Mouse (Mus musculus): ENCODE measurements around the gene Csnk2b. TPM values are rescaled to one million over a fixed set of nuclear protein-coding genes. Genes with fewer than 3 reads are reported as not detected.

Gene Csnk2b
- total RNA-seq, 2 experiments from 2014 or later: 375 to 443 TPM

Other genes with a start within 250 kb of the Csnk2b start
Only the 30 nearest of the 42 such genes appear.
- 187 and 253 TPM in 2 replicates for gene Lsm2, start 140.2 kb downstream of the Csnk2b start, total RNA-seq (2015)
- 71.7 and 78.0 TPM in 2 replicates for gene Lsm2, start 140.2 kb downstream of the Csnk2b start, total RNA-seq (2017)
- 60.5 and 77.5 TPM in 2 replicates for gene Vars, start 121.1 kb downstream of the Csnk2b start, total RNA-seq (2015)
- 239 and 292 TPM in 2 replicates for gene Vars, start 121.1 kb downstream of the Csnk2b start, total RNA-seq (2017)
- not detected in 2 replicates for gene Vwa7, start 105.5 kb downstream of the Csnk2b start, total RNA-seq (2015)
- 0.17 TPM in 1 of 2 replicates, not detected in the other for gene Vwa7, start 105.5 kb downstream of the Csnk2b start, total RNA-seq (2017)
- gene Sapcd1, start 94.0 kb downstream of the Csnk2b start, total RNA-seq (2015): 0.93 and 1.9 TPM in 2 replicates
- gene Sapcd1, start 94.0 kb downstream of the Csnk2b start, total RNA-seq (2017): 1.5 TPM in 1 of 2 replicates, not detected in the other
- 4.2 and 5.7 TPM in 2 replicates for gene Msh5, start 75.3 kb downstream of the Csnk2b start, total RNA-seq (2015)
- 2.4 and 3.5 TPM in 2 replicates for gene Msh5, start 75.3 kb downstream of the Csnk2b start, total RNA-seq (2017)
- 209 and 248 TPM in 2 replicates for gene Clic1, start 72.1 kb downstream of the Csnk2b start, total RNA-seq (2015)
- gene Clic1, start 72.1 kb downstream of the Csnk2b start, total RNA-seq (2017): 225 and 254 TPM in 2 replicates
- 1.8 and 2.6 TPM in 2 replicates for gene Ddah2, start 63.0 kb downstream of the Csnk2b start, total RNA-seq (2015)
- gene Ddah2, start 63.0 kb downstream of the Csnk2b start, total RNA-seq (2017): 1.9 and 3.5 TPM in 2 replicates
- not detected in 2 replicates for gene Ly6g6c, start 56.7 kb downstream of the Csnk2b start, total RNA-seq (2015)
- gene Ly6g6c, start 56.7 kb downstream of the Csnk2b start, total RNA-seq (2017): not detected in 2 replicates
- not detected in 2 replicates for gene Mpig6b, start 55.9 kb downstream of the Csnk2b start, total RNA-seq (2015)
- not detected in 2 replicates for gene Mpig6b, start 55.9 kb downstream of the Csnk2b start, total RNA-seq (2017)
- not detected in 2 replicates for gene Ly6g6e, start 45.2 kb downstream of the Csnk2b start, total RNA-seq (2015)
- not detected in 2 replicates for gene Ly6g6e, start 45.2 kb downstream of the Csnk2b start, total RNA-seq (2017)
- gene Ly6g6d, start 44.0 kb downstream of the Csnk2b start, total RNA-seq (2015): not detected in 2 replicates
- not detected in 2 replicates for gene Ly6g6d, start 44.0 kb downstream of the Csnk2b start, total RNA-seq (2017)
- not detected in 2 replicates for gene Ly6g6f, start 36.4 kb downstream of the Csnk2b start, total RNA-seq (2015)
- gene Ly6g6f, start 36.4 kb downstream of the Csnk2b start, total RNA-seq (2017): not detected in 2 replicates
- 17.5 and 21.1 TPM in 2 replicates for gene Abhd16a, start 32.8 kb downstream of the Csnk2b start, total RNA-seq (2015)
- 22.7 and 26.0 TPM in 2 replicates for gene Abhd16a, start 32.8 kb downstream of the Csnk2b start, total RNA-seq (2017)
- gene Ly6g5c, start 13.8 kb downstream of the Csnk2b start, total RNA-seq (2015): not detected in 2 replicates
- not detected in 2 replicates for gene Ly6g5c, start 13.8 kb downstream of the Csnk2b start, total RNA-seq (2017)
- 0.84 and 1.4 TPM in 2 replicates for gene Ly6g5b, start 6.6 kb downstream of the Csnk2b start, total RNA-seq (2015)
- 0.27 and 0.92 TPM in 2 replicates for gene Ly6g5b, start 6.6 kb downstream of the Csnk2b start, total RNA-seq (2017)
- gene Gpank1, start 598 bp downstream of the Csnk2b start, total RNA-seq (2015): 20.3 and 20.7 TPM in 2 replicates
- 33.9 and 36.8 TPM in 2 replicates for gene Gpank1, start 598 bp downstream of the Csnk2b start, total RNA-seq (2017)
- 1.5 and 3.6 TPM in 2 replicates for gene D17H6S53E, start 4.3 kb upstream of the Csnk2b start, total RNA-seq (2015)
- gene D17H6S53E, start 4.3 kb upstream of the Csnk2b start, total RNA-seq (2017): 7.7 and 7.9 TPM in 2 replicates
- gene Apom, start 10.0 kb upstream of the Csnk2b start, total RNA-seq (2015): not detected in 2 replicates
- not detected in 2 replicates for gene Apom, start 10.0 kb upstream of the Csnk2b start, total RNA-seq (2017)
- 73.9 and 78.5 TPM in 2 replicates for gene Bag6, start 13.1 kb upstream of the Csnk2b start, total RNA-seq (2015)
- gene Bag6, start 13.1 kb upstream of the Csnk2b start, total RNA-seq (2017): 77.3 and 88.5 TPM in 2 replicates
- gene Prrc2a, start 42.8 kb upstream of the Csnk2b start, total RNA-seq (2015): 228 and 262 TPM in 2 replicates
- 59.6 and 63.9 TPM in 2 replicates for gene Prrc2a, start 42.8 kb upstream of the Csnk2b start, total RNA-seq (2017)
- gene Aif1, start 54.0 kb upstream of the Csnk2b start, total RNA-seq (2015): 5.8 and 12.4 TPM in 2 replicates
- gene Aif1, start 54.0 kb upstream of the Csnk2b start, total RNA-seq (2017): 8.9 and 11.5 TPM in 2 replicates
- 65.2 and 70.1 TPM in 2 replicates for gene Lst1, start 66.4 kb upstream of the Csnk2b start, total RNA-seq (2015)
- 47.2 and 99.6 TPM in 2 replicates for gene Lst1, start 66.4 kb upstream of the Csnk2b start, total RNA-seq (2017)
- gene Ltb, start 72.4 kb upstream of the Csnk2b start, total RNA-seq (2015): 0.22 and 0.81 TPM in 2 replicates
- gene Ltb, start 72.4 kb upstream of the Csnk2b start, total RNA-seq (2017): 0.47 and 4.4 TPM in 2 replicates
- 18.6 and 33.2 TPM in 2 replicates for gene Tnf, start 80.0 kb upstream of the Csnk2b start, total RNA-seq (2015)
- 11.1 and 16.4 TPM in 2 replicates for gene Tnf, start 80.0 kb upstream of the Csnk2b start, total RNA-seq (2017)
- not detected in 2 replicates for gene Lta, start 83.3 kb upstream of the Csnk2b start, total RNA-seq (2015)
- gene Lta, start 83.3 kb upstream of the Csnk2b start, total RNA-seq (2017): not detected in 2 replicates
- not detected in 2 replicates for gene Gm16181, start 98.8 kb upstream of the Csnk2b start, total RNA-seq (2015)
- not detected in 2 replicates for gene Gm16181, start 98.8 kb upstream of the Csnk2b start, total RNA-seq (2017)
- gene Atp6v1g2, start 111.6 kb upstream of the Csnk2b start, total RNA-seq (2015): 4.1 and 6.9 TPM in 2 replicates
- 1.1 and 2.4 TPM in 2 replicates for gene Atp6v1g2, start 111.6 kb upstream of the Csnk2b start, total RNA-seq (2017)
- 1.9 and 3.1 TPM in 2 replicates for gene Nfkbil1, start 113.7 kb upstream of the Csnk2b start, total RNA-seq (2015)
- 6.7 and 8.0 TPM in 2 replicates for gene Nfkbil1, start 113.7 kb upstream of the Csnk2b start, total RNA-seq (2017)
- 289 and 314 TPM in 2 replicates for gene Ddx39b, start 119.7 kb upstream of the Csnk2b start, total RNA-seq (2015)
- gene Ddx39b, start 119.7 kb upstream of the Csnk2b start, total RNA-seq (2017): 188 and 193 TPM in 2 replicates
- 248 and 262 TPM in 2 replicates for gene H2-D1, start 140.7 kb upstream of the Csnk2b start, total RNA-seq (2015)
- 464 and 467 TPM in 2 replicates for gene H2-D1, start 140.7 kb upstream of the Csnk2b start, total RNA-seq (2017)

Measured in megakaryocyte progenitor cell, adult 5-6 weeks (primary cell).